Mouse (Mus musculus): ENCODE data around the gene Phxr2. TPM values are rescaled to one million over a fixed set of nuclear protein-coding genes. Genes with fewer than 3 reads are reported as not detected.

Gene Phxr2
- polyA plus RNA-seq, 1 experiment from 2014 or later: 0.23 TPM

DNA sequence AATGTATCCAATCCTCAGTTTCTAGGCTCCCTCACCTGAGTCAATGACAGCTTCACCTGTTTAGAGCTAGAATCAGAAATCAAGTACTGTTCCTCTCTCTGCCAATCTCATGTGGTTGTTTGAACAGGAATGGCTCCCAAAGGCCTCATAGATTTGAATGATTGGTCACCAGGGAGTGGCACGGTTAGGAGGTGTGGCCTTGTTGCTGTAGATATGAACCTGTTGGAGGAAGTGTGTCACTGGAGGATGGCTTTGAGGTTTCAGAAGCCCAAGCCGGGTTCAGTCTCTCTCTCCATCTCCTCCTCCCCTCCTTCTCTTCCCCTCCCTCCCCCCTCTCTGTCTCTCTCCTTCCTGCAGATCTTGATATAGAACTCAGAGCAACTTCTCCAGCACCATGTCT, 47.5 kb downstream of the Phxr2 start:
- no peaks in the 10 kb centered on the region for H3K36me3 ChIP-seq
- 88% methylated on average over 2 of the region's 2 CpGs for WGBS
- no peak overlapping the region for H3K27ac ChIP-seq (replicated peaks)
- H3K27me3 ChIP-seq (ENCODE audit: low read depth, poor library complexity, severe bottlenecking): no peaks in the 10 kb centered on the region
- H3K4me3 ChIP-seq: no peak overlapping the region
- DNase-seq (ENCODE audit: low spot score): no peak
- no peaks in the 10 kb centered on the region for H3K4me1 ChIP-seq
- no peaks in the 10 kb centered on the region for H3K9me3 ChIP-seq (replicated peaks)

DNA sequence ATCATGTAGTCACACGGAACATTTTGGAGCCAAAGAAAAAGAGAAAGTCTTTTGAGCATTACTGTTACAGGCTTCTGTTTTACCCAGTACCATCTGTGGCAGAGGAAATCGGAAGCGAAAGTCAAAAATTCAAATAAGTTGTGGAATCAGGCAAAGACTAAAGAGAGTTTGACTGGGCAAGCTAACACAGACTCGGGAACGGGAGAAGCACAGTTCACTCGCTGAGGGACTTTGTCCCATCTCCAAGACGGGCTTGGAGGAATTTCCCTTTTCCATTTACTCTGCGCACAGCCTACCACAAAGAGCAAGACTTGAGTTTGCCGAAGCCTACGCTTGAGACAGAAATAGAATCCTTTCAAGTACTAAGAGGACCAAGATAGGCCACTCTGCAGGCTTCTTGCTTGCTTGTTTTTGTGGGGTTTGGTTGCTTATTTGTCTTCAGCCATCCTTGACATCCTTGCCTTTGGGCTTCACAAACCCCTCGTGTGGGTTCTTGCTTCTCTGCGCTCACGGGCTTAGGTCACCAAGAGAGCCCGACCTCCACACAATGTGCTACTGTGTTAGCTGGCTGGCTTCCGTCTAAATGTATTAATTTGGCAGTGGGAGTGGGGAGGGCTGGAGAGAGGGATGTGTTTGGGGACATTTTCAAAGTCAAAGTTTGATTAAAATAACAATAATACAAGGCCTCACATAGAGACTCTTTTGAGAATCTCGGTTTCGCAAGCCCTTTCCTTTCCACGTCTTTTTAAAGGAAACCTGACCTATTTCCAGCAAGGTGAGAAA, 49.8 kb downstream of the Phxr2 start:
- H3K36me3 ChIP-seq: no peaks in the 10 kb centered on the region
- WGBS: 80% methylated on average over 18 of the region's 18 CpGs
- no peak overlapping the region for H3K27ac ChIP-seq (replicated peaks)
- no peaks in the 10 kb centered on the region for H3K27me3 ChIP-seq (ENCODE audit: low read depth, poor library complexity, severe bottlenecking)
- no peak overlapping the region for H3K4me3 ChIP-seq
- no peak for DNase-seq (ENCODE audit: low spot score)
- H3K4me1 ChIP-seq: no peaks in the 10 kb centered on the region
- no peaks in the 10 kb centered on the region for H3K9me3 ChIP-seq (replicated peaks)

Other genes starting within 250 kb of the Phxr2 start
- gene Atp2b1, start 211.9 kb downstream of the Phxr2 start, polyA plus RNA-seq (2016; fragmentation: Nextera tagmentation; extraction: Ambion mirVana): 80.8 and 83.9 TPM in 2 replicates
- 28.3 and 32.6 TPM in 2 replicates for gene Poc1b, start 19.3 kb downstream of the Phxr2 start, polyA plus RNA-seq (2016; fragmentation: Nextera tagmentation; extraction: Ambion mirVana)
- gene Galnt4, start 18.2 kb downstream of the Phxr2 start, polyA plus RNA-seq (2016; fragmentation: Nextera tagmentation; extraction: Ambion mirVana): 3.5 and 3.6 TPM in 2 replicates
- 52.1 and 66.0 TPM in 2 replicates for gene Dusp6, start 136.9 kb upstream of the Phxr2 start, polyA plus RNA-seq (2016; fragmentation: Nextera tagmentation; extraction: Ambion mirVana)